In genomic region chr16:91862836-91863235, GRCm38 (mm10) we compare ENCODE assay signal across 11 mouse cellular contexts.
DNase-seq lines count a peak whose midpoint lies in the region; ATAC-seq and TF ChIP-seq lines count a peak whose summit lies in the region.
"Had no signal": no experiment of that assay in that cellular context is flagged by ENCODE, and none has a peak within 500 bp of the region (broad histone marks: within the 10 kb centered on the region; RNA-seq: fewer than 3 reads in every experiment).

No protein-coding gene starts in this region.

- peak overlapping the region; percentile 12; the same call in 1 of the 2 replicates for H3K9ac ChIP-seq in ES-E14 (ENCODE audit: insufficient read depth, low read depth, low read length, poor library complexity, severe bottlenecking)
- no peak overlapping the region for H3K9ac ChIP-seq in heart, embryonic 12.5 days
- H3K9ac ChIP-seq: embryonic facial prominence, embryonic 13.5 days; hindbrain, embryonic 14.5 days; neural tube, embryonic 12.5 days had no signal

- ATAC-seq in heart, embryonic 12.5 days (ENCODE audit: insufficient number of reproducible peaks, low FRiP score), result peak; percentile 60; the same call in 1 of the 2 replicates

- peak overlapping the region; percentile 73 for H3K27ac ChIP-seq in heart, embryonic 10.5 days
- H3K27ac ChIP-seq in ES-E14 (ENCODE audit: insufficient read depth, low read depth, low read length, poor library complexity, severe bottlenecking), result no peak overlapping the region
- no peak overlapping the region for H3K27ac ChIP-seq in heart, embryonic 12.5 days (ENCODE audit: poor library complexity, severe bottlenecking)
- H3K27ac ChIP-seq in limb, embryonic 10.5 days, result 0 out of 2 replicates have a peak overlapping the region, but pooled peaks have one; percentile 54
- H3K27ac ChIP-seq: hindbrain, embryonic 14.5 days; neural tube, embryonic 12.5 days had no signal

- intact Hi-C loops in heart, postnatal 36 days (cut with DNase I), result no loop called here

- peaks cover 40% of the 10 kb centered on the region for H3K36me3 ChIP-seq in heart, embryonic 10.5 days
- H3K36me3 ChIP-seq in ES-E14 (ENCODE audit: control insufficient read depth, insufficient read depth, low read length, poor library complexity, severe bottlenecking), result no peaks in the 10 kb centered on the region; the same call in 1 of the 2 replicates
- H3K36me3 ChIP-seq in heart, embryonic 12.5 days, result peaks cover 40% of the 10 kb centered on the region
- peaks cover 65% of the 10 kb centered on the region for H3K36me3 ChIP-seq in limb, embryonic 10.5 days

- no peak overlapping the region for H3K4me2 ChIP-seq in heart, embryonic 12.5 days
- H3K4me2 ChIP-seq: embryonic facial prominence, embryonic 13.5 days; hindbrain, embryonic 14.5 days; neural tube, embryonic 12.5 days had no signal

- DNase-seq in heart, embryonic 10.5 days (ENCODE audit: low spot score), result no peak
- no peak for DNase-seq in heart, postnatal 36 days
- DNase-seq in ES-E14 (ENCODE audit: low read depth, low spot score), result no peak
- DNase-seq in limb, embryonic 10.5 days (ENCODE audit: low spot score), result no peak
- DNase-seq in right cerebral cortex, adult 2 months (ENCODE audit: low spot score in 2 of 2), result no peak
- no peak for DNase-seq in thymus, postnatal 25 days
- no peak for DNase-seq in right cerebral cortex, postnatal 10 days (ENCODE audit: low spot score in 2 of 2)

- WGBS in heart, embryonic 10.5 days, result 58% methylated on average over 7 of the region's 7 CpGs
- 56% methylated on average over 7 of the region's 7 CpGs for WGBS in heart, embryonic 12.5 days
- WGBS in limb, embryonic 10.5 days, result 61% methylated on average over 7 of the region's 7 CpGs

- no peak overlapping the region for H3K4me3 ChIP-seq in heart, embryonic 10.5 days
- H3K4me3 ChIP-seq in ES-E14 (ENCODE audit: insufficient read depth in 1 of 2, low read depth in 1 of 2, low read length in 2 of 2, poor library complexity in 1 of 2, severe bottlenecking in 1 of 2), result no peak overlapping the region
- H3K4me3 ChIP-seq in heart, embryonic 12.5 days, result no peak overlapping the region
- H3K4me3 ChIP-seq in limb, embryonic 10.5 days, result no peak overlapping the region
- H3K4me3 ChIP-seq: embryonic facial prominence, embryonic 13.5 days; neural tube, embryonic 12.5 days had no signal

- H3K4me1 ChIP-seq in heart, embryonic 10.5 days, result peaks cover 54% of the 10 kb centered on the region
- H3K4me1 ChIP-seq in ES-E14 (ENCODE audit: control insufficient read depth in 2 of 2, insufficient read depth in 2 of 2, low read length in 2 of 2, poor library complexity in 1 of 2), result peaks cover 4 to 20% of the 10 kb centered on the region in 2 experiments; a peak in 2 of 4 replicates
- H3K4me1 ChIP-seq in heart, embryonic 12.5 days (replicated peaks), result peaks cover 63% of the 10 kb centered on the region
- H3K4me1 ChIP-seq in limb, embryonic 10.5 days, result peaks cover 20% of the 10 kb centered on the region

- H3K27me3 ChIP-seq in heart, embryonic 10.5 days (ENCODE audit: insufficient read depth, poor library complexity, severe bottlenecking), result no peaks in the 10 kb centered on the region
- no peaks in the 10 kb centered on the region for H3K27me3 ChIP-seq in heart, embryonic 12.5 days (replicated peaks)
- no peaks in the 10 kb centered on the region for H3K27me3 ChIP-seq in limb, embryonic 10.5 days (ENCODE audit: low read depth, poor library complexity, severe bottlenecking)
- H3K27me3 ChIP-seq: embryonic facial prominence, embryonic 13.5 days; neural tube, embryonic 12.5 days had no signal

- in situ Hi-C loops in ES-E14 (cut with MboI; ENCODE audit: low sequenced_read_pairs in 2 of 2, unreplicated experiment in 2 of 2), result no loop called here

- H3K9me3 ChIP-seq in heart, embryonic 10.5 days, result no peaks in the 10 kb centered on the region
- no peaks in the 10 kb centered on the region for H3K9me3 ChIP-seq in ES-E14 (ENCODE audit: control insufficient read depth, insufficient read depth, low read depth, low read length)
- H3K9me3 ChIP-seq in heart, embryonic 12.5 days (replicated peaks), result no peaks in the 10 kb centered on the region
- H3K9me3 ChIP-seq in limb, embryonic 10.5 days (replicated peaks), result no peaks in the 10 kb centered on the region
- H3K9me3 ChIP-seq: embryonic facial prominence, embryonic 13.5 days; neural tube, embryonic 12.5 days had no signal

TF ChIP-seq in ES-E14, 5 proteins besides CTCF, POLR2A, EP300 and RAD21:
- TF ChIP-seq HCFC1 (IDR thresholded peaks at IDR 0.05; ENCODE audit: borderline replicate concordance, insufficient read depth, low read length) (no peak), MAFK (IDR thresholded peaks at IDR 0.05; ENCODE audit: insufficient read depth, low read depth, low read length) (peak; percentile 63; the same call in 1 of the 2 replicates)

Comparison
In these comparisons a context has a peak if more than half of its experiments do, and no peak if none do; other contexts are left out.
1. H3K27ac ChIP-seq: peak in heart, embryonic 10.5 days (single experiment) and limb, embryonic 10.5 days (single experiment); none in ES-E14 (single experiment) and heart, embryonic 12.5 days (single experiment).